Mouse (Mus musculus): Measurements from ENCODE around the gene Mybpc2.

Gene Mybpc2

DNA sequence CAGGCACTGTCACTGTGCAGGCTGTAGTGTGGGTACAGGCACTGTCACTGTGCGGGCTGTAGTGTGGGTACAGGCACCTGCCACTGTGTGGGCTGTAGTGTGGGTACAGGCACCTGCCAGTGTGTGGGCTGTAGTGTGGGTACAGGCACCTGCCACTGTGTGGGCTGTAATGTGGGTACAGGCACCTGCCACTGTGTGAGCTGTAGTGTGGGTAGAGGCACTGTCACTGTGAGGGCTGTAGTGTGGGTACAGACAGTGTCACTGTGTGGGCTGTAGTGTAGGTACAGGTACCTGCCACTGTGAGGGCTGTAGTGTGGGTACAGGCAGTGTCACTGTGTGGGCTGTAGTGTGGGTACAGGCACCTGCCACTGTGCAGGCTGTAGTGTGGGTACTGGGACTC is 40.3 kb downstream of the Mybpc2 start:
- no peak for DNase-seq

GRCm38 (mm10) chr7:44482836-44483435 is 41.5 kb downstream of the Mybpc2 start:
- DNase-seq: no peak

DNA sequence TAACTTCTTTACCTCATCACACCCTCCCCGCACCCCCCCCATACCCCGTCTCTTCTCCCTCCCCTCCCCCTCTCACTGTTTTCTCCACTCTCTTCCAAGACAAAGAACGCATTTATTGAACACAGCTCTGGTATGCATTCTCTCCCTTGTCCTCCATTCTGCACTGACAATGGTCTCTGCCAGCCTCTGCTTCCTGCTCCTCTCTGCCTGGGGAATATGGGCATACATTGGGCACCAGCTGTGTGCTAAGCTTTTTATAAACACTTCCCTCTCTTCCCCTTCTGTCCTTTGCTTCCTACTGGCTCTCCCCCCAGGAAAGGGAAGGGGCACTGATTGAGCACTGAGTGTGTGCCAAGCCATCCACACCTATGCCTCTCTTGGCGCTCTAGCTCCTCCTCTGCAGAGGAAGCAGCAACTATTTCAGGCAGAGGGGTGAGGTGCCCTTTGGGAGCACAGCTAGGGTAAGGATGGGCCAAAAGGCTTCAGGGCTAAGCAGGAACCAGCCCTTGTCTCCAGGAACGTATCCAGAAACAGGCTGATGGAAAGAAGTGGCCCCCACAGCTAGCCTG is 49.3 kb downstream of the Mybpc2 start:
- peak in 1 of 2 experiments; percentile 14 for DNase-seq

- DNase-seq: peak; percentile 47 to 64
Observed at GRCm38 (mm10) chr7:44474419-44474818, 50.0 kb downstream of the Mybpc2 start.

DNA sequence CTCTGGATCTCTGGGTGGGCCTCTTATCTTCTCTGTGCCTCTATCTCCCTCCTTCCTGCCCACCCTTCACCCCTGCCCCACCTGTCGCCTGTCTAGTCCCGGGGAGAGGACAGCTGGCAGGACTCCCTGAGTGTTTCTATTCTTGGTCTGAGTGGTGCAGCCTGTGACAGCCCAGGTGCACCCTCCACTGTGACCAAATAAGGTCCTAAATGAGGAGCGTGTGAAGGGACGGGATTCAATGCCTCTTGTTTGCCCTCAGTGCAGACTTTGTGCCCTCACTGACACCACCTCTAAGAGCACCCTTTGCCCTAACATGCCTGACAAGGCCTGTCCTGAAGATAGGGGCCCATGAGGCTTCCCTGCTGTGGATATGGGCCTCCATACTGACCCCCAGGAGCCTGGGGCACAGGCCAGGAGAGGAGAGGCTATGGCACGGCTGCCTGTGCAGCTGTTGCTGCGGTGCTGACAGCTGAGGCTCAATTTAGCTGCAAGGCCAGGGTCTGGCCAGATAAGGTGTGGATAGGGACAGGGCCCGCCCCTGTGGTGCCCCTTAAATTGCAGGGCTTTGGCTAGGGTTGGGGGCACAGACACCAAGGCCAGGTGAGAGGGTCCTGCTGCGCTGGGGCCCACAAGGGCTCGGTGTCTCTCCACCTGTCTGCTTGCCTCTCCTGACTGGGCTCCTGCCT is 51.4 kb downstream of the Mybpc2 start:
- DNase-seq: peak in 1 of 2 experiments; percentile 40

GRCm38 (mm10) chr7:44472558-44472885 is 51.9 kb downstream of the Mybpc2 start:
- DNase-seq: no peak

- DNase-seq: no peak
Observed at GRCm38 (mm10) chr7:44471880-44472557, 52.4 kb downstream of the Mybpc2 start.

DNA sequence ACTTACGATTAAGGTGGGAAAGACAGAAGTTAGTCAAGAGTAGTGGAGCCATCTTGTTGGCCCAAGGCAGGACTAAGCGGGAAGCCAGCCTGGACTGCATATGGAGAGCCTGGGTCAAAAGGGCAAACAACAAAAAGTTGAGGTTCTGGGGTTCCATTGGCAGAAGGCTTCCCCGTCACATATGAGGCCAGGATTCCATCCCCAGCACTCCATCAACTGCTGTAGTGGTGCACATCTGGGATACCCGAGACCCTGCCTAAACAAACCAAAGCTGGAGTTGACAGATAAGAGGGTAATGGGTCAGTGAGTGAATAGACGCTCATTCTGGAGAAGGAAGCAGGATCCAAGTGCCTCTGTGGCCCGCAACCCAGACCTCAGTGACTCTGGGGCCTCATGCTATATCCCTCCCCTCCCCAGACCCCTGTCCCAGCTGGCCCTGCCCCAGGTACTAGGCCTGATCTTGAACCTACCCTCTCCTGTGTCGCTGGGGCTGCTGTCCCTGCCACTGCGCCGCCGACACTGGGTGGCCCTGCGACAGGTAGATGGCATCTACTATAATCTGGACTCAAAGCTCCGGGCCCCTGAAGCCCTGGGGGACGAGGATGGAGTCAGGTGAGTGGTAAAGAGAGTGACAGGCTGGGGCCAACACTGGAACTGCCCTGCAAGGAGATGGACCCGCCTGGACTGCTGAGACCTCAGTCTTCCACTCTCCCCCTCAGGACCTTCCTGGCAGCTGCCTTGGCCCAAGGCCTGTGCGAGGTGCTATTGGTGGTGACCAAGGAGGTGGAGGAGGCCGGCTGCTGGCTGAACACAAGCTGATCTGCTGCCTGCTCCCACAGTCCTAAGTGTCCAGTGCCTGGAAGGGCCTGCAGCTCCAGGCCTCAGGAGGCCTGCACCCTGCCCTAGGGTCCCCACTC is 53.5 kb downstream of the Mybpc2 start:
- DNase-seq: no peak

- DNase-seq: no peak
Observed at GRCm38 (mm10) chr7:44469677-44470675, 54.5 kb downstream of the Mybpc2 start.

- peak in 1 of 2 experiments; percentile 41 for DNase-seq
Observed at GRCm38 (mm10) chr7:44468644-44469285, 55.7 kb downstream of the Mybpc2 start.

GRCm38 (mm10) chr7:44467811-44468411 is 56.5 kb downstream of the Mybpc2 start, which contains the start of gene Josd2:
Gene Josd2 (plus strand): TSS chr7:44467980.
- DNase-seq: peak; percentile 91 to 94

DNA sequence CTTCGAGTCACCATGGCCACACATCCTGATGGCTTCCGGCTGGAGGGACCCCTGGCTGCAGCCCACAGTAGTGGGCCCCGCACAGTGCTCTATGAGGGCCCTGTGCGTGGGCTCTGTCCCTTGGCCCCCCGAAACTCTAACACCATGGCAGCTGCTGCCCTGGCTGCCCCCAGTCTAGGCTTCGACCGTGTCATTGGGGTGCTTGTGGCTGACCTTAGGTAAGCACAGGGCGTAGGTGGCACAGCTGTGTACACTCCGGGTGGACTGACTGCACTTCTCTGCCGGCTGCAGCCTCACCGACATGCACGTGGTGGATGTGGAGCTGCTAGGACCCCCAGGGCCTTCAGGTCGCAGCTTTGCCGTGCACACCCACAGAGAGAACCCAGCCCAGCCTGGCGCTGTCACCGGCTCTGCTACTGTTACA is 57.6 kb downstream of the Mybpc2 start:
- DNase-seq: peak; percentile 47 to 52

DNA sequence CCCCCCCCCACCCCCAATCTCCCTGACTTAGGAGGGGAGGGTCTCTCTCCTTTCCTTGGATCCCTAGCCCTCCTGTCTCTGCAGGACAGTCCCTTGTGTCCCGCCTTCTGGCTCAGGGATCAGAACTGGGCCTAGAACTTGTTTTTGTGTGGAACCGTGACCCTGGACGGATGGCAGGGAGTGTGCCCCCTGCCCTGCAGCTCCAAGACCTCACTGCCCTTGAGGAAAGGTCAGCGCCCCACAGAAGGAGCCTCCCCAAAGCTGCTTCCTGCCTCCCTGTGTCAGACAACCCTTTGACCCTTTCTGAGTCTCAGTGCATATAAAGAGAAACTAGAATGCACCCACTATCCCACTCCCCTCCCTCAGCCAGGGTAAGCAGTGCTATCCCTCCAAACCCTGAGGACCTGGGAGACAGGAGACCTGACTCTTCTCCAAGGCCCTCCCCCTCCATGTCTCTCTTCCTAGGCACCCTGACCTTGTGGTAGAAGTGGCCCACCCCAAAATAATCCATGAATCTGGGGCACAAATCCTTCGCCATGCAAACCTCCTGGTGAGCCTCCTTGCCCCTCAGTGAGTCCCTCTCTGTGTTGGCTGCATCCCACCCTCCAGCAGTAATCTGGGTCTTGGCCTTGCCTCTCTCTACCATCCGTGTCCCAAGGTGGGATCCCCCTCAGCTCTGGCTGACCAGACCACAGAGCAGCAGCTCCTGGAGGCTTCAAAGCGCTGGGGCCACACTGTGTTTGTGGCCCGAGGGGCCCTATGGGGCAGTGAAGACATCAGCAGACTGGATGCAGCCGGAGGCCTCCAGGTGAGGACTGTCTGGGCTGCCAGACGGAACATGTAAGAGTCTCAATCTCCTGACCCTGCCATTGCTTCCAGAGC is 58.2 kb downstream of the Mybpc2 start:
- DNase-seq: peak; percentile 40 to 43

DNA sequence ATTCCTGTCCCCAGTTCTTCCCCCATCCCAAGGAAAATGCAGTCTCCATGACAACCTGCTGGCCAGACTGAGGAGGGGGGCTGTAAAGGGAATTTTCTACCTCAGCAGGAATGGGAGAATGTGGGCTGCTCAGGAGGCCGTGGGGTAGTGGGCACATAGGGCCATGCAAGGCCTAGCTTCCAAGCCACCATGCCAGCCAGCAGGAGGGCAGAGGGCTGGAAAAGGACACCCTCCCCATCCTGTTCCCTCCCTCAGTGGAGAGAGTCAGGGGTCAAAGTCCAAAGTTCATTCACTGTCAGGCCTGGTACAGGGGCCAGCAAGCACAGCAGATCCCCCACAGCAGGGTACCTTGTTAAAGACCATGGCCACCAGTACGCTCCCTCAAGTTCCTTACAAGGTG is 59.3 kb downstream of the Mybpc2 start, which contains the start of gene Aspdh:
Gene Aspdh (plus strand): TSS at position 281 of the 400 bp plus-strand sequence.
- peak; percentile 57 to 65 for DNase-seq

GRCm38 (mm10) chr7:44464511-44464910 is 59.9 kb downstream of the Mybpc2 start:
- peak; percentile 98 for DNase-seq

DNA sequence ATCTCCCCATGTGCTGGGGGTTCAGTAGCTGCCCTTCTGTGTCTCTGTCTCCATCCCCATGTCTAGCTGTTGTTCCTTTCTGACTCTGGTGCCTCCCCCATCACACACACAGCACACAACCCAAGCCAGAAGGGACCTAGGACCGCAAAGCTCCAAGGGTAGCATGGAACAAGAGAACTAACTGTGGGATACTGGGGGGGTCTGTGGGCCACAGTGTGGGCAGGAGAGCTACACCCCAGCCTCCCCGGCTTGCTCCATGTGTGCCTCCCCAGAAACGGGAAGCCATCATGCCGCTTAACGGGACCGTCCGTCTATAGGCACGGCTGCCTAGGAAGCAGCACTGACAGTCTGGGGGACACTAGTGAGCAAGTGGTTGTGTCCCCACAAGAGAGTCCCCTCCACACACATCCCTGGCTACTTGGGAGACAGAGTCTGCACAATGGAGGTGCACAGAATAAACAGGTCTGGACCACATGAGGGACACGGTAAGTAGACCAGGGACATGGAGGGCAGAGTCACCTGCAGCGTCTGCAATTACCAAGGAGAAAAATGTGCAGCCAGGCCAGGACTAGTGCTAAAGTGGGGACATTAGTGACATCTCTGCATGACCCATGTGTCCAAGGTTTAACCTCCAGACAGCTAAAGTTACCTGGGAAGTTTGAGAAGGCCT is 60.8 kb downstream of the Mybpc2 start:
- DNase-seq: peak; percentile 37 to 43

GRCm38 (mm10) chr7:44463056-44463425 is 61.4 kb downstream of the Mybpc2 start:
- peak in 1 of 2 experiments; percentile 15 for DNase-seq
